Mouse (Mus musculus) thymus, adult 18-20 months (tissue): Measurements from ENCODE around the gene Gm10772.
"Not testable (repeated sequence)": the region's sequence is repeated elsewhere in the genome, so short reads cannot be mapped to it uniquely, and the experiment has no call there.

Experiments used
- DNase-seq, 2 experiments: peaks; one replicate each; pipeline ENCODE4 v3.0.0; 2022; ENCODE audit warnings: mixed read lengths in 2 of 2

Gm10772 gene

GRCm38 (mm10) chr13:66227473-66227872 lies at the start of gene Gm10772:
Gene Gm10772 (minus strand): TSS chr13:66227573.
- DNase-seq, result not testable (repeated sequence)

DNA sequence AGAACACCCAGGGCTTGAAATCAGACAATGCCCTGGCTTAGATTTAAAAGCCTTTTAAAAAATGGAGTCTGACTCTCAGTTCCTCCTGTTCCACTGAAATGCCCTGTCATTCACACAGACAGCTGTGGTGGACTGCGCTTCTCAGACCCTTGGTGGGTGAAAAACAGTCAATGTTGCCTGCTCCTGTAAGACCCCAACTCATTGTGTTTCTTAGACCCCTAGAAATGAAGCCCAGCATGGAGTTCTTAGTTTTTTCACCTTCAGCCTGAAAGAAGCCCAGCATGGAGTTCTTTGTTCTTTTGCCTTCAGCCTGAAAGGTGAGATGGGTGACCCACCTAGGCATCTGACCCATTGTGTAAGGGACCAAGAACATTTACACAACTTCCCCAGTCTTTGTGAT lies 36.5 kb upstream of the Gm10772 start:
- DNase-seq, result not testable (repeated sequence)

GRCm38 (mm10) chr13:66263141-66263540 lies 35.8 kb upstream of the Gm10772 start:
- not testable (repeated sequence) for DNase-seq

GRCm38 (mm10) chr13:66214349-66214748 lies 13.0 kb downstream of the Gm10772 start:
- DNase-seq, result no peak

GRCm38 (mm10) chr13:66213811-66214210 lies 13.6 kb downstream of the Gm10772 start:
- DNase-seq, result not testable (repeated sequence)

DNA sequence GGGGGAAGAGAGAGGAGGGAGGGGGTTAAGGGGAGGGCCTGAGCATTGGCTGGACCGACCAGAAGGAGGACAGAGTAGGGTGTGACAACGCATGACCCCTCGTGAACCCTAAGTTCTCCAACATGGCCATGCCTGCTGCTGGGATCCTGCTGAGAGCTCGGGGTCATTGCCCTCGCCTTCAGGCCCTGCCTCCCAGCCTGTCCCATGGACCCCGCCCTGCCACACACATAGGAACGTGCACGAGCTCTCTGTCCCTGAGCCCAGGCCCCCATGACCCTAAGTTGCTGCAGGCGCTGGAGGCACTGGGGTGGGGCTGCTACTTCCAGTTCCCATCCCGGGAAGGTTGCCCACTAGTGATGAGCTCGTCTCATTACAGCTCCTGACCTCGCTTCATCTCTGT lies 48.2 kb downstream of the Gm10772 start:
- DNase-seq, result not testable (repeated sequence)
